Mouse (Mus musculus) embryonic facial prominence, embryonic 12.5 days (tissue): ENCODE data around the gene Nanp. TPM values are rescaled to one million over a fixed set of nuclear protein-coding genes. Genes with fewer than 3 reads are reported as not detected.
A peak's percentile ranks its signal among the peaks of the same experiment; 100 is the strongest.

Experiments
- ATAC-seq: fragments of 200-750 bp; cut with Nextera tagmentation; 2 replicates; pipeline ENCODE4 v1.8.0; 2017; ENCODE audit not compliant: insufficient number of reproducible peaks, insufficient read depth, low FRiP score, low TSS enrichment
- H3K27ac ChIP-seq: fragments of 300-500 bp; sonication (generic); 2 replicates; pipeline ENCODE4 v1.5.1; 2016; ENCODE audit warnings: mild to moderate bottlenecking
- H3K27me3 ChIP-seq: fragments of 300-500 bp; sonication (generic); 2 replicates; pipeline ENCODE4 v1.6.1; 2016; ENCODE audit warnings: mild to moderate bottlenecking, moderate library complexity
- H3K36me3 ChIP-seq: fragments of 300-500 bp; sonication (generic); 2 replicates; pipeline ENCODE4 v1.6.1; 2016; ENCODE audit warnings: mild to moderate bottlenecking
- H3K4me1 ChIP-seq: fragments of 300-500 bp; sonication (generic); 2 replicates; pipeline ENCODE4 v1.6.1; 2016
- H3K4me2 ChIP-seq: fragments of 300-500 bp; sonication (generic); replicated peaks from 2 replicates; pipeline ENCODE4 v1.6.1; 2016; ENCODE audit warnings: mild to moderate bottlenecking, moderate library complexity
- H3K4me3 ChIP-seq: fragments of 300-500 bp; sonication (generic); 2 replicates; pipeline ENCODE4 v1.5.1; 2016; ENCODE audit warnings: mild to moderate bottlenecking
- H3K9ac ChIP-seq: fragments of 300-500 bp; sonication (generic); 2 replicates; pipeline ENCODE4 v1.6.1; 2016; ENCODE audit warnings: mild to moderate bottlenecking, moderate library complexity
- H3K9me3 ChIP-seq: fragments of 300-500 bp; sonication (generic); 2 replicates; pipeline ENCODE4 v1.6.1; 2016; ENCODE audit warnings: mild to moderate bottlenecking, moderate library complexity
- WGBS: fragments of 180-500 bp; shearing (Covaris S2); methylation state at CpG from one replicate; pipeline ENCODE4 v1.1.7; 2016; 5-methylcytosine and 5-hydroxymethylcytosine counted together
- polyA plus RNA-seq: library from polyadenylated mRNA; unstranded; fragments of >200 nt; fragmentation: Nextera tagmentation; extraction: Ambion mirVana; gene quantifications from 2 replicates; pipeline ENCODE4 v1.2.1, GENCODE M21; 2016

The Nanp gene
- 48.3 and 52.0 TPM in 2 replicates for polyA plus RNA-seq

DNA sequence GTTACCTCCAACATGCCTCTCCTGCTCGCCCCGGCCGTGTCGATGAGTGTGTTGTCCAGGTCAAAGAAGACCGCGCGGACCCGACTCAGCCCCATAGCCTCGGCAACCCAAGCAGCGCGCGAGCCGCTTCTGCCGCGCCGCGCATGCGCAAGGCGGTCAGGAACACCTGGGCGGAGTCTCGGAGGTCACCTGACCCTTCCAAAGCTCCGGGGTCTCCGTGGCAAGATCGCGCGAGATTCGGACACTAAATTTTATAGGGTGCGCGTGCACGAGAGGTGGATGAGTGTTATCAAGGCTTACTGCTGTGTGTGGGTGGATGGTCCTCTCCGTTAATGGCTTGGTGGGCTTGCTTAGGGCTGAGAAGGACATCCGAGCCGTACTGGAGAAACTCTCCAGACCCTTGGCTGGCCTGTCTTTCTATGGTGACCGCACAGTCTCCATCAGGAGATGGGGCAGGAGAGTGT, at the start of gene Nanp, which contains the start of gene Ninl:
TSS of gene Nanp (minus strand) at position 167 of the 464 bp plus-strand sequence.
TSS of gene Ninl (minus strand) at position 151 of the 464 bp plus-strand sequence.
- H3K4me1 ChIP-seq, result peaks cover 10% of the 10 kb centered on the region
- 2% methylated on average over 34 of the region's 34 CpGs for WGBS
- H3K4me2 ChIP-seq, result peak within 1 kb of the TSS; percentile 69
- H3K27me3 ChIP-seq, result no peaks in the 10 kb centered on the region
- peak; percentile 88 for ATAC-seq
- peak within 1 kb of the TSS; percentile 91 for H3K9ac ChIP-seq
- H3K36me3 ChIP-seq, result 0 out of 2 replicates have a peak, but pooled peaks cover 3% of the 10 kb centered on the region
- H3K9me3 ChIP-seq, result no peaks in the 10 kb centered on the region
- peak within 1 kb of the TSS; percentile 86 for H3K27ac ChIP-seq
- H3K4me3 ChIP-seq, result peak within 1 kb of the TSS; percentile 81

GRCm38 (mm10) chr2:151056637-151057036, 17.4 kb upstream of the Nanp start:
- ATAC-seq, result no peak
- H3K27ac ChIP-seq, result no peak overlapping the region
- H3K27me3 ChIP-seq, result no peaks in the 10 kb centered on the region
- H3K36me3 ChIP-seq, result no peaks in the 10 kb centered on the region
- H3K4me1 ChIP-seq, result no peaks in the 10 kb centered on the region
- WGBS, result 85% methylated on average over 1 of the region's 1 CpGs
- H3K4me2 ChIP-seq, result no peak overlapping the region
- H3K4me3 ChIP-seq, result no peak overlapping the region
- no peak overlapping the region for H3K9ac ChIP-seq
- no peaks in the 10 kb centered on the region for H3K9me3 ChIP-seq

GRCm38 (mm10) chr2:151040411-151040810, 1.2 kb upstream of the Nanp start:
- 95% methylated on average over 1 of the region's 1 CpGs for WGBS
- no peak for ATAC-seq
- H3K27ac ChIP-seq, result no peak overlapping the region
- no peak overlapping the region for H3K9ac ChIP-seq
- peaks cover 10% of the 10 kb centered on the region for H3K4me1 ChIP-seq
- H3K9me3 ChIP-seq, result no peaks in the 10 kb centered on the region
- H3K4me3 ChIP-seq, result no peak overlapping the region
- H3K36me3 ChIP-seq, result no peaks in the 10 kb centered on the region
- H3K27me3 ChIP-seq, result no peaks in the 10 kb centered on the region
- no peak overlapping the region for H3K4me2 ChIP-seq

DNA sequence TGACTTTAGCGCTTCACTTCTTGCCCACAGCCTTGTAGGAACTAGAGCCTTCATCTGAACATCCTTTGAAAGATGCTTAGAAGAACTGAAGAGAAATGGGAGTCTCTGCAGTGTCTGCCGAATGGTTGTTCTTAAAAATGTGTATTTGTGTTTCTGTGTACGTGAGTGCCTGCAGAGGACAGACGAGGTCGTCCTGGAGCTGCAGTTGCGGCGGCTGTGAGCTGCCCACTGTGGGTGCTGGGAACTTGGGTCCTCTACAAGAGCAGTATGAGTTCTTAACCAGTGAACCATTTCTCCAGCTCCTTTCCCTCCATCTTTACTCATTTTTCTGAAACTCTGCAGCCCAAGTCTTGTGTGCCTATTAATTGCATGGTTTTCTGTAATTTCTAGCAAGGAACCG, 528 bp upstream of the Nanp start:
- peak; percentile 22; the same call in 1 of the 2 replicates for ATAC-seq
- H3K9ac ChIP-seq, result peak overlapping the region; percentile 57
- peaks cover 10% of the 10 kb centered on the region for H3K4me1 ChIP-seq
- H3K36me3 ChIP-seq, result no peaks in the 10 kb centered on the region
- no peaks in the 10 kb centered on the region for H3K9me3 ChIP-seq
- H3K4me3 ChIP-seq, result peak overlapping the region; percentile 81
- peak overlapping the region; percentile 36; the same call in 1 of the 2 replicates for H3K27ac ChIP-seq
- 52% methylated on average over 8 of the region's 8 CpGs for WGBS
- peak overlapping the region; percentile 69 for H3K4me2 ChIP-seq
- H3K27me3 ChIP-seq, result no peaks in the 10 kb centered on the region

GRCm38 (mm10) chr2:151038811-151039222, 381 bp downstream of the Nanp start:
- H3K4me2 ChIP-seq, result peak overlapping the region; percentile 69
- H3K27me3 ChIP-seq, result no peaks in the 10 kb centered on the region
- H3K9me3 ChIP-seq, result no peaks in the 10 kb centered on the region
- H3K4me1 ChIP-seq, result peaks cover 10% of the 10 kb centered on the region
- ATAC-seq, result peak; percentile 55
- H3K9ac ChIP-seq, result peak overlapping the region; percentile 91
- peak overlapping the region; percentile 86 for H3K27ac ChIP-seq
- under 1% methylated on average over 30 of the region's 30 CpGs for WGBS
- H3K36me3 ChIP-seq, result 0 out of 2 replicates have a peak, but pooled peaks cover 4% of the 10 kb centered on the region
- peak overlapping the region; percentile 81 for H3K4me3 ChIP-seq

DNA sequence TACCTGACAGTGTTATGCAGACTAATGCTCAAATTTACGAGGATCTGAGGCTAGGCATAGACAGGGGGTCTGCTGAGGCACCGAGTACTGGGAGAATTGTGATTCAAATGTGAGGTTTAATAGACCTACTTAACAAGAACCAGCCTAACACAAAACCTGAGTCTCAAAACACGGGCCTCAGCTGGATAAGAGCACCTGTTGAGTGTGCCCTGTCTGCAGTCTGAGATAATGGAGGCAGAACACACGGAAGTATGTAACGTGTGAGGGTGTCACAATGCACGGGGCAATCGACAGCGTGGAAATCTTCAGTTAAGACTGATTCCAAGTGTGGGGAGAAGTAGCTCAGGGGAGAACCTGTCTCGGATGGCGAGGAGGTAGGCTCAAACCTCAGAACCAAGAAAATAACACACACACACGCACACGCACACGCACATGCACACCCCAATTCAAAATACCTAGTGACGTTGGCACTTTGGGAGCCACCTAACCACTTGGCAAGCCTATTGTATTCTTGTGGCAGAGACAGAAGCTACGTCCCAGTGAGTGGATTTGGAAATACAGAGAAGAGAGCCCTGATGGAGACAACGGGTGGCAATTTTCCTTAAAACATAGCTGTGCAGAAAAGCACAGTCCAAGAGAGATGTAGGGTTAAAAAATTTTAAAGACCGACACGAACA, 1.2 kb downstream of the Nanp start:
- Histone ChIP-seq H3K27ac (no peak overlapping the region), H3K27me3 (no peaks in the 10 kb centered on the region)
- WGBS, result 69% methylated on average over 18 of the region's 18 CpGs

GRCm38 (mm10) chr2:151037292-151037691, 1.9 kb downstream of the Nanp start:
- ATAC-seq, result no peak
- no peaks in the 10 kb centered on the region for H3K27me3 ChIP-seq
- 95% methylated on average over 1 of the region's 1 CpGs for WGBS
- no peak overlapping the region for H3K4me2 ChIP-seq
- no peak overlapping the region for H3K4me3 ChIP-seq
- H3K9me3 ChIP-seq, result no peaks in the 10 kb centered on the region
- H3K4me1 ChIP-seq, result peaks cover 10% of the 10 kb centered on the region
- 0 out of 2 replicates have a peak, but pooled peaks cover 4% of the 10 kb centered on the region for H3K36me3 ChIP-seq
- H3K9ac ChIP-seq, result no peak overlapping the region
- no peak overlapping the region for H3K27ac ChIP-seq

More for the DNA sequence above, 1.2 kb downstream of the Nanp start:
- no peak for ATAC-seq
- Histone ChIP-seq H3K9me3 (no peaks in the 10 kb centered on the region), H3K4me2 (peak overlapping the region; percentile 69), H3K4me1 (peaks cover 10% of the 10 kb centered on the region), H3K9ac (peak overlapping the region; percentile 91), H3K36me3 (0 out of 2 replicates have a peak, but pooled peaks cover 4% of the 10 kb centered on the region), H3K4me3 (peak overlapping the region; percentile 81)

GRCm38 (mm10) chr2:151036721-151037120, 2.5 kb downstream of the Nanp start:
- H3K36me3 ChIP-seq, result 0 out of 2 replicates have a peak, but pooled peaks cover 4% of the 10 kb centered on the region
- WGBS, result 95% methylated on average over 2 of the region's 2 CpGs
- no peaks in the 10 kb centered on the region for H3K9me3 ChIP-seq
- no peak overlapping the region for H3K4me3 ChIP-seq
- H3K4me2 ChIP-seq, result no peak overlapping the region
- H3K4me1 ChIP-seq, result peaks cover 10% of the 10 kb centered on the region
- no peak overlapping the region for H3K27ac ChIP-seq
- no peaks in the 10 kb centered on the region for H3K27me3 ChIP-seq
- ATAC-seq, result no peak
- no peak overlapping the region for H3K9ac ChIP-seq

GRCm38 (mm10) chr2:151034435-151034834, 4.8 kb downstream of the Nanp start:
- WGBS, result 97% methylated on average over 3 of the region's 3 CpGs
- Histone ChIP-seq H3K27me3 (no peaks in the 10 kb centered on the region), H3K9ac (no peak overlapping the region), H3K36me3 (0 out of 2 replicates have a peak, but pooled peaks cover 4% of the 10 kb centered on the region), H3K27ac (no peak overlapping the region), H3K4me3 (no peak overlapping the region), H3K4me2 (no peak overlapping the region), H3K4me1 (peaks cover 8% of the 10 kb centered on the region), H3K9me3 (no peaks in the 10 kb centered on the region)
- no peak for ATAC-seq

- Histone ChIP-seq H3K9me3 (no peaks in the 10 kb centered on the region), H3K36me3 (0 out of 2 replicates have a peak, but pooled peaks cover 6% of the 10 kb centered on the region), H3K9ac (no peak overlapping the region), H3K4me2 (no peak overlapping the region), H3K27ac (no peak overlapping the region), H3K27me3 (no peaks in the 10 kb centered on the region), H3K4me3 (no peak overlapping the region), H3K4me1 (no peaks in the 10 kb centered on the region)
- 87% methylated on average over 10 of the region's 10 CpGs for WGBS
- ATAC-seq, result no peak
Measured at GRCm38 (mm10) chr2:151021158-151021557, 18.0 kb downstream of the Nanp start.

DNA sequence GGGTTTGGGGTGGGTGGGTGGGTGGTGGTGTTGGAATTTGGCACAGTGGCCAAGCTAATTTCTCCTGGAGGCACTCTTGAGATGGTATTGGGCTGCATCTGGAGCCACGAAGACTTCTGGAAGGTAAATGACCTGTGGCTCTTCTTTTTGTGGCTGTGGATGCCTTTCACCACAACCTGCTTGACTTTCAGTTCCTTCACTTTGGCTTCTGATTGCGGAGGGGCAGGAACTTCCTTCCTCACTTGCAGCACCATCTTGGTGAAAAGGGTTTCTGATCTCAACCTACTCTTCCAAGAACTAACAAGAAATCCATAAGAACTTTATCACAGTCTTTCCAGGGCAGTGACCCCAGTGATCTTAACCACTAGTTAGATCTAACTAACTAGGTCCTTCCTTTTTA, 23.9 kb downstream of the Nanp start:
- no peak for ATAC-seq
- Histone ChIP-seq H3K9me3 (no peaks in the 10 kb centered on the region), H3K36me3 (no peaks in the 10 kb centered on the region), H3K27ac (no peak overlapping the region), H3K27me3 (no peaks in the 10 kb centered on the region), H3K9ac (no peak overlapping the region), H3K4me3 (no peak overlapping the region), H3K4me1 (no peaks in the 10 kb centered on the region), H3K4me2 (no peak overlapping the region)
- WGBS, result 79% methylated on average over 2 of the region's 2 CpGs

DNA sequence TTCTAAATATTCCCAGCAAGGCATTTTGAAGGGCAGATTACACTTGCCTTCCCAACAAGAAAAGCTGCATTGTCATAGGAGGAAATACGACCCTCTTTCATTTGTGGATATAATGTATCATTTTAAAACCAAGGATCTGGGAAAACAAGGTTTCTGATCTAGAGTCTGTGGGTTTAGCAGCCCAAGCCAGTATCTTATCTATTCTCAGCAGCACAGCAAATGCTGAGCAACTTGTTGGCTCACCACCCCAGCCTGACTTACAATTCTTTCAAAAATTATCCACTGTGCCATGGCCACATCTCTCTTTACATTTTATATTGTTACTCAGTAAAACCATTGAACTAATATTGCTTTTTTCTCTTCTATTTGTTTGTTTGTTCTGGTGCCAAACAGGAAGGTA, 27.9 kb downstream of the Nanp start:
- no peaks in the 10 kb centered on the region for H3K36me3 ChIP-seq
- H3K27me3 ChIP-seq, result no peaks in the 10 kb centered on the region
- no peak overlapping the region for H3K27ac ChIP-seq
- no peak overlapping the region for H3K4me2 ChIP-seq
- ATAC-seq, result no peak
- H3K4me1 ChIP-seq, result peaks cover 15% of the 10 kb centered on the region; the same call in 1 of the 2 replicates
- no peaks in the 10 kb centered on the region for H3K9me3 ChIP-seq
- H3K4me3 ChIP-seq, result no peak overlapping the region
- WGBS, result 73% methylated on average over 1 of the region's 1 CpGs
- no peak overlapping the region for H3K9ac ChIP-seq
